Mouse (Mus musculus): Measurements from ENCODE around the gene Gna12. TPM values are rescaled to one million over a fixed set of nuclear protein-coding genes. Genes with fewer than 3 reads are reported as not detected.

The Gna12 gene
- total RNA-seq (2021): 10 to 100 TPM; 21.7 to 29.8 TPM
- long read RNA-seq, experiment 1, transcript Gna12-201 (4 exons, 3,416 nt): major isoform, 63 of 72 reads
- long read RNA-seq, experiment 1, partial matches to known transcripts: 1 of 72 reads
- long read RNA-seq, experiment 1, other reads (novel, unspliced or antisense): 8 of 72 reads
- long read RNA-seq, experiment 2, transcript Gna12-201 (4 exons, 3,416 nt): major isoform, 67 of 73 reads
- long read RNA-seq, experiment 2, partial matches to known transcripts: 2 of 73 reads
- long read RNA-seq, experiment 2, other reads (novel, unspliced or antisense): 4 of 73 reads

DNA sequence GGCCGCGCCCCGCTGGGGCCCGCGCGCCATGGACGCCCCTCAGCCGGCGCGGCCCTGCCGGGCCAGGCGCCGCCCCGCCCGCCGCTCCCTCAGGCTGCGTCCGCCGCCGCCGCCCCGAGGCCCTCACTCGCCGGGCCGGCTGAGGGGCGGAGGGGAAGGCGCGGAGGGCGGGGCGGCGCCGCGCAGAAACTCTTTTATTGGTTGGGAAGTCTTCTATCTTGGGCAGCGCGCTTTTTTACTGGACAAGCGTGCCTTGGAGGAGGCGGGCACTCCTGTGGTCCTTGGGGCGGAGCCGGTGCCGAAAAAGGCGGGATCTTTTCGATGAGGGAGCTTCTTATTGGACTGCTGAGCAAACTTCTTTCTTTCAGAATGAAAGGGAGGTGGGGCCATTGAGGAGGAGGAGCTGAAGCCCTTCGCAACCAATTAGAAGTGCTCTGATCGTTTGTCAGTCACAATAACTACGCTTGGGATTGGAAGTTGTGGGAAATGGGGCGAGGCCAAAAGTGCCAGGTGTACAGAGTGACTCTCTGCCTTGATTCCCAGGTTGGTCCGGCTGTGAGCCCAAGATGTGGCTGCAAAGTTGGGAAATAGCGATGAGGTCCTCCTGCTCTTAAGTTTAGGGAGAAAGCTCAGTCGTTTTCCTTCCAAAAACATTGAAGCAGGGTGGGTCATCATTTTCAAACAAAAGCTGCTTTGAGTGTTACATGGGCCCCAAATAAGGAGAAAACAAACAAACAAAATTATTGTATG is at the start of gene Gna12:
Gene Gna12 (minus strand): TSS at position 118 of the 750 bp plus-strand sequence.
- H3K27ac ChIP-seq: peak within 1 kb of the TSS; percentile 90
- TF ChIP-seq CTCF (IDR thresholded peaks at IDR 0.05): no peak
- peak within 1 kb of the TSS; percentile 82 for H3K4me3 ChIP-seq
- DNase-seq: peak; percentile 98
- intact Hi-C loops (cut with DNase I): no loop called here

DNA sequence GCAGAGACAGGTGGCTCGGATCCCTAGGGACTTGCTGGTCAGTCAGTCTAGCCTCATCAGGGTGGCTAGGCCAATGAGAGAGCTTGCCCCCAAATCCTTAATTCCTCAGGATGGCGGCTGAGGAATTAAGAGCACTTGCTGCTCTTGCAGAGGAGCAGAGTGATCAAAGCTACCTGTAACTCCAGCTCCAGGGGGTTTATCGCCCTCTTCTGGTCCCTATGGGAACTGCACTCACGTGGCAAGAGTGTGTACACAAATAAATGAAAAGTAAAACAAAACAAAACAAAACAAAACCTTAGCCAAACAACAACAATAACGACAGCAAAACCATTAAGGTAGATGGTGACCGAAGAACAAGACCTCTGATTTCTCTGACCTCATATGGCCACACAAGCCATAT is 48.4 kb upstream of the Gna12 start:
- intact Hi-C loops (cut with DNase I): no loop called here
- Histone ChIP-seq H3K4me3 (no peak overlapping the region), H3K27ac (no peak overlapping the region)
- peak; percentile 34; the same call in 1 of the 2 replicates for TF ChIP-seq CTCF (IDR thresholded peaks at IDR 0.05)
- no peak for DNase-seq

DNA sequence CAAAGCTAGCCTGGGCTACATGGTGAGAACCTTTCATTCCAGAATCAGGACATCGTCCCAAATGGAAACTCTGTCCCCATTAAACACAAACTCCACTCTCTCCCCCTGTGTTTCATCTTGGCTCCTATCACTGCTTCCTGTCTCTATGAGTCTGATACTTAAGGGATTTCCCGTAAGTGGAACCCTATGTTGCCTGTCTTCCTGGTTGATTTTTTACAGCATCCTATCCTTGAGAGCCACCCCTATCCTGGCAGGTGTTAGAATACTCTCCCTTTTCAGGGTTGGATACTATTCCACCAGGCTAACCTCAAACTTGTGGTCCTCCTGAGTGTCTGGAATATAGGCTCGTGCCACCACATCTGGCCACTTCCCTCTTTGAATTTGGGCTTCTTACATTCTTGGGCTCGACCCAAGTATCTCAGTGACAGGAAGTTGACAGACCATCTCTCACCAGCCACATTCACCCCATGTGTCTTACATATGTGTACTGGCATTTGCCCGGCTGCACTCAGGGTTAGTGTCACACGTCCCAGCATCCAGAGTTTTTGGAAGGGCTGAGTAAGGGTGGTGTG is 43.6 kb upstream of the Gna12 start:
- Histone ChIP-seq H3K27ac (no peak overlapping the region), H3K4me3 (no peak overlapping the region)
- intact Hi-C loops (cut with DNase I): no loop called here
- no peak for DNase-seq
- no peak for TF ChIP-seq CTCF (IDR thresholded peaks at IDR 0.05)

DNA sequence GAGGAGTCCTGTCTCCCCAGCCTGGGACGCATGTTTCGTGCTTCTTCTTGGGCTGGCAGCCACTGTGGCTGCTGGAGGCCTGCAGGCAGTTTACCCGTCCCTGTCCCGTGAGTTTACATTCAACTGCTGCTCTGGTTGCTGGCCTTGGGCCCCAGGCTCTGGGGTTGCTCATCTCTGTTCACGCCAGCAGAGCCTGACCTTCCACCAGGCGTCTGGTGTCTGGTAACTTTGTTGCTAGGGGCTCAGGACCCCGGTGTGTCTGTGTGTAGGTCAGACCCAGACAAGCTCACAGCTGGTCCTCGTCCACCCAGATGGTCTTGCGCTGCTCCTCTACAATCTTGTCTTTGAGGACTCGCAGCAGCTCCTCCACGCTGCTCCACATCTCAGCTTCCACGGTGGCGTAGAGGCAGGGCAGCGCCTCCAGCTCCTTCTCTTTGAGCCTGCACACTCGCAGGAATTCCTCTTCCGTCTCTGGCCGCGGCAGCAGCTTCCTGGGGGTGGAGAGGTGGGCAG is 42.9 kb upstream of the Gna12 start:
- no peak overlapping the region for H3K27ac ChIP-seq
- intact Hi-C loops (cut with DNase I): no loop called here
- peak overlapping the region; percentile 11 for H3K4me3 ChIP-seq
- TF ChIP-seq CTCF (IDR thresholded peaks at IDR 0.05): no peak; the same call in 1 of the 2 replicates
- no peak for DNase-seq

DNA sequence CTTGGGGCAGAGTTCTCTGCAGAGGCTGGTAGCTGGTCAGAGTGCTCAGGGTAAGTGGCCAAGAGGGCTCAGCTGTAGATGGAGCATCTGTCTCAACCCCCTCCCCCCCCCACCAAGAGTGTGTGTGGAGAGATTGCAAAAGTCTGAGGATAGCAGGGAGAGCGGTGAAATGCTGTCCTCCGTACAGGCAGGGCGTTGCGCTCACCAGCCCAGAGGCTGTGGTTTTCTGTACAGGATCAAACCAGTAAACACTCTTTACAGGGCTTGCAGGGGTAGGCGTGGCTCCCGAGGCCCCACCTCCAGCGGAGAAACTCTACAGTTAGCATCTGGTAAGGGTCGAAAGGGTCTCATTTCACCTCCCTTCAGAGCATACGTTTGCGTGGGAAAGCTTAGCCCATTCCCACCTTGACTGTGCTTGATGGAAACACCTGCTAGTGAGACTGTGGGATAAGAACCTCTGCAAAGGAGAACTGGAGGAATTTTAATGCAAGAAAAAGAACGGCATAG is 42.4 kb upstream of the Gna12 start:
- Histone ChIP-seq H3K27ac (no peak overlapping the region), H3K4me3 (peak overlapping the region; percentile 11)
- intact Hi-C loops (cut with DNase I): no loop called here
- no peak for DNase-seq
- TF ChIP-seq CTCF (IDR thresholded peaks at IDR 0.05): no peak

DNA sequence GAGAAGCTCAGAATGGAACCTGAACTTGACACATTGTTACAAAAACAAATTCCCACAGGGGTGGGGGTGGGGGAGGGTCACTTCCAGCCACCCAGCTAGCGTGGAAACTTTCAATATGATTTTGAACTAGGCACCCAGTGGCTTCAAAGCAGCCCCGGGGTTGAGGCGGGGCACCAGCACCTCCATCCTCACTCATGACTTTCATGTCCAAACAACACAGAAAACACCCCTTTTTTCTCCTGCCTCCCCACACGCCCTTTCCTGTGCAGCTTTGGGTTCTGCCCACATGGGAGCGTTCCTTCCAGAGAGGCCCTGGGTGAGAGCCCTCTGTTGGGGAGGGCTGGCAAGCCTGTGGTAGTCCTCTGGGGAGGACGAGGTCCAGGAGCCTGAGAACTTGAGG is 41.0 kb upstream of the Gna12 start:
- Histone ChIP-seq H3K4me3 (no peak overlapping the region), H3K27ac (no peak overlapping the region)
- no peak for TF ChIP-seq CTCF (IDR thresholded peaks at IDR 0.05)
- intact Hi-C loops (cut with DNase I): no loop called here
- no peak for DNase-seq

DNA sequence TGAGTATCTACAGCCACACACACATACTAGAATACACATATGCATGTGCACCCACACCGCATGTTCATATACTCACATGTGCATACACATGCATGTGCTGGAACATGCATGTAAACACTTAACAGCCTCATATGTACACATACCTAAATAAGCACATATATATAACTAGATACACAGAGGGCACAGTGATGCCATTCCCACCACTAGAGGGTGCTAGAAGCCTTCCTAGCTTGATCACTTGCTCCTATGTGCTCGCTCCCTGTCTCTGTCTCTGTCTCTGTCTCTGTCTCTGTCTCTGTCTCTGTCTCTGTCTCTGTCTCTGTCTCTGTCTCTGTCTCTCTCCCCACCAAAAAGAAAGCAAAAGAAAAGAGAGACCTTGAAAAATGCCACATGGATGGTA is 38.8 kb upstream of the Gna12 start:
- intact Hi-C loops (cut with DNase I): no loop called here
- TF ChIP-seq CTCF (IDR thresholded peaks at IDR 0.05): peak; percentile 79
- Histone ChIP-seq H3K27ac (no peak overlapping the region), H3K4me3 (no peak overlapping the region)
- DNase-seq: peak; percentile 49

DNA sequence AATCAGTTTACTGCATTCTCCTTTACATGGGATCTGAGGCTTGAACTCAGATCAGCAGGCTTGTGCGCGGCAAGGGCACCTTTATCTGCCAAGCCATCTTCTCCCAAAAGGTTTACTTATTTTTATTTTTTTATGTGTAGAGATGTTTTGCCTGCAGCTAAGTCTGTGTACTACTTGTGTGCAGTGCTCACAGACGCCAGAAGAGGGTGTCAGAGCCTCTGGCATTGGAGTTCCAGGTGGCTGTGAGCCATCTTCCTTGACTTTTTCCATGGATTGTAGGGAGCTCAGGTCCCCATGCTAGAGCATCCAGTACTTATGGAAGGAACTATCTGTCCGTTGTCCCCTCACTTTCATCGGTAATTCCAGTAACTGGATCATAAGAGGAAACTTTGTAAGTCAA is 29.5 kb upstream of the Gna12 start:
- no peak for DNase-seq
- Histone ChIP-seq H3K27ac (no peak overlapping the region), H3K4me3 (no peak overlapping the region)
- TF ChIP-seq CTCF (IDR thresholded peaks at IDR 0.05): no peak; the same call in 1 of the 2 replicates
- intact Hi-C loops (cut with DNase I): no loop called here

DNA sequence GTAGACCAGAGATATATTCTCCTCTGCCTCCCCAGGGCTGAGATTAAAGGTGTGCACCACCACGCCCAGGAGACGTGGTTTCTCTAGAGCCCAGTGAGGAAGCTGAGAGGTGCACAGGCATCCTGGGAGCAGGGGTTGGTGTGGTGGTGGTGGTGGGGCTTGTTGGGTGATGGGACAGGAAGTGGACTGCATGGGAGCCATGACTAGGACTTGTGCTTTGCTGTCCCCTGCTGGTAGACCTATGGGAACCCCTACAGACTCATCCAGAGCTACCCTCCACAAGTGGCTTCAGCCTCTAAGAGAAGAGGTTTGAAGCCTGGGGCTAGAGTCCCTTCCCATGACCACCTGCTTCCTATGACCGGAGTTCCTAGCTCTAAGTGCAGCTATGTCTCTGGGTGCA is 28.1 kb upstream of the Gna12 start:
- Histone ChIP-seq H3K4me3 (no peak overlapping the region), H3K27ac (no peak overlapping the region)
- intact Hi-C loops (cut with DNase I): no loop called here
- no peak for TF ChIP-seq CTCF (IDR thresholded peaks at IDR 0.05)
- no peak for DNase-seq

DNA sequence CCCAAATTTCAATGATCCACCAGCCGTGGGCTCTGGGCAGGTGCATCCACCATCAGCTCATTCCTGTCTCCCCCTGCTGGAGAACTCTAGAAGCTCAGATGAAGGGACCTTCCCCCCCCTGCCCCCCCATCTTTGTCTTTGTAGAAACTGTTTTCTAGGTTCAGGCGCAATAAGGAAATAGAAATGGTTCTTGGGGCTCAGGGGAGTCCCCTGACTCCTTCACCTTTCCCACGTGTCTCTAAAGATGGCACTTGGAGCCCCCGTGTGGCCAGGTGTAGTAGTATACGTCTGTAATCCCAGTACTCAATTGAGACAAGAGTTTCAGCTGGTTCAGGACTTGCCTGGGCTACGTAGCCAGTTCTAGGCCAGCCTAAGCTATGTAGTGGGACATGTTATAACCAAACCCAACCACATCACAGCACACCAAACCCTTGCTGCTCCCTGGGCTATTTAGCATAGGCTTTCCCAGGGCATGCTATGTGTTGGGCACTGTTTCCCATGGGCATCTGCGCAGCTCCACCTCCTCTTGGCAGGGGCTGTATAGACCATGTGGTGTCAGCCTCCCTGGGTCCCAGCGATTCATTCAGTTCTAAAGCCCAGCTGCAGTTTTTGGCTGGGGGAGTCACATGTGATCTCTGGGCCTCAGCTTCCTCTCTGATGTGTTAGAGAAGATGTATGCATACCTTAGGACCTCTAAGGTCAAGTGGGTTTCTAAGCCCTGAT is 27.4 kb upstream of the Gna12 start:
- intact Hi-C loops (cut with DNase I): no loop called here
- Histone ChIP-seq H3K27ac (no peak overlapping the region), H3K4me3 (no peak overlapping the region)
- peak; percentile 41 for TF ChIP-seq CTCF (IDR thresholded peaks at IDR 0.05)
- DNase-seq: no peak

DNA sequence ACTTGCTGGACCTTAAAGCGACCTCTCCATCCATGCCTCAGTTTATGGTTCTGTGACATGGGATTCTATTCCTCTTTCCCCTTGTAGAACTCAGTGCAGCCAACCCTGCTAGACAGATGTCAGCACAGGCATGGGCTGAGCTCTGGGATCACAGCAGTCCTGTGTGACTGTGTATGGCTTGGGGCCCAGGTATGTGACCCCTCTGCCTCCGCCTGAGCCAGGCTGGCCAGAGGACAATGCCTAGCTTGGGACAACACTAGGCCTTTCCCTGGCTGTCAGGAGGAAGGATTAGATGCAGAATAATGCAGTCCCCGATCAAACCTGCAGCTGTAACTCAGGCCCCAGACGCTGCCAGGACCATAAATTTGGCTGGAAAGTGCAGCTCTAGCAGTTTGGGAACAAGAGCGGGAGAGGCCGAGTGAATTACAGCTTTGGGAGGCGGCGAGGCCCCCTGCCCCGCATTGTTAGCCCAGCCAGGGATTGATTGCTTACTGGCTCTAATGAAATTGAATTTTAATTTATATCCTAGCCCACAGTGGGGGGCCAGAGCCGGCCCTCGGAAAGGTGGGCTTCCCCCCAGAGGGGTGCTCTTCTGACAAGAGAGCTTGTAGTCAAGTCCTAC is 25.8 kb upstream of the Gna12 start:
- no peak for TF ChIP-seq CTCF (IDR thresholded peaks at IDR 0.05)
- intact Hi-C loops (cut with DNase I): no loop called here

DNA sequence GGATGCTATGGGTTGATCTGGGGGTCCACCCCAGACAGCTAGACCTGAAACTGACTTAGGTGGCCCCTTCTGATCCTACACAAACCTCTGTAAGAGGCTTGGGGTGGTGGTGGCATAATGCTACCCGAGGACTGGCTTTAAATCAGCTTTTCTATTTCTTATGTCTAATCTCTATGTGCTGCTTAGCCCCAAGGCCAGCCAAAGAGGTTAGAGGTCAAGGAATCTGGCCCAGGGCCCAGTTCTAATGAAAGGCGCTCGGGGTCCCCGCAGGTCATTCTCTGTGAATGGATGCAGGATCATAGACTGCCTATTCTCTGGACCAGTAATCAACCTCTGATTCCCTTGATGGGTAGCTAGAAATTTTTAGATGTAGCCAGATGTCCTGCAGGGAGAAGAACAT is 24.5 kb upstream of the Gna12 start:
- no peak for DNase-seq
- TF ChIP-seq CTCF (IDR thresholded peaks at IDR 0.05): no peak
- H3K4me3 ChIP-seq: no peak overlapping the region
- intact Hi-C loops (cut with DNase I): no loop called here
- H3K27ac ChIP-seq: no peak overlapping the region

More for the DNA sequence above, 25.8 kb upstream of the Gna12 start:
- no peak overlapping the region for H3K4me3 ChIP-seq
- no peak overlapping the region for H3K27ac ChIP-seq
- no peak for DNase-seq
